Mouse (Mus musculus): ENCODE data around the gene Gse1. TPM values are rescaled to one million over a fixed set of nuclear protein-coding genes. Genes with fewer than 3 reads are reported as not detected.

The Gse1 gene
- polyA plus RNA-seq (2015; fragmentation: Nextera tagmentation; extraction: Ambion mirVana) = 6.7 and 7.9 TPM in 2 replicates

GRCm38 (mm10) chr8:120227891-120228591, at the start of gene Gse1:
Gse1 (plus strand) TSS chr8:120228456.
- Histone ChIP-seq H3K27me3 (ENCODE audit: insufficient read depth, low read length) (peaks cover 16% of the 10 kb centered on the region), H3K4me2 (replicated peaks; ENCODE audit: low read depth, low read length) (peak within 1 kb of the TSS; percentile 93), H3K27ac (ENCODE audit: low read length) (peak within 1 kb of the TSS; percentile 13; the same call in 1 of the 2 replicates), H3K4me3 (ENCODE audit: low read length) (peak within 1 kb of the TSS; percentile 61), H3K9ac (replicated peaks; ENCODE audit: low read length) (peak within 1 kb of the TSS; percentile 74), H3K9me3 (ENCODE audit: low read length) (no peaks in the 10 kb centered on the region), H3K36me3 (ENCODE audit: insufficient read depth, low read length) (no peaks in the 10 kb centered on the region), H3K4me1 (ENCODE audit: insufficient read depth, low read length) (peaks cover 57% of the 10 kb centered on the region)
- ATAC-seq (ENCODE audit: low FRiP score, low TSS enrichment) = peak; percentile 77
- WGBS = 2% methylated on average over 12 of the region's 52 CpGs

- Histone ChIP-seq H3K4me3 (ENCODE audit: low read length) (peak overlapping the region; percentile 29), H3K9me3 (ENCODE audit: low read length) (no peaks in the 10 kb centered on the region), H3K27me3 (ENCODE audit: insufficient read depth, low read length) (peaks cover 12% of the 10 kb centered on the region; the same call in 1 of the 2 replicates), H3K4me2 (replicated peaks; ENCODE audit: low read depth, low read length) (peak overlapping the region; percentile 55), H3K4me1 (ENCODE audit: insufficient read depth, low read length) (peaks cover 28% of the 10 kb centered on the region), H3K27ac (ENCODE audit: low read length) (no peak overlapping the region), H3K9ac (replicated peaks; ENCODE audit: low read length) (no peak overlapping the region), H3K36me3 (ENCODE audit: insufficient read depth, low read length) (no peaks in the 10 kb centered on the region)
- under 1% methylated on average over 10 of the region's 10 CpGs for WGBS
- peak; percentile 55 for ATAC-seq (ENCODE audit: low FRiP score, low TSS enrichment)
Observed at GRCm38 (mm10) chr8:120179027-120179431, 49.2 kb upstream of the Gse1 start.

GRCm38 (mm10) chr8:120180445-120180970, 47.7 kb upstream of the Gse1 start:
- Histone ChIP-seq H3K27ac (ENCODE audit: low read length) (no peak overlapping the region), H3K36me3 (ENCODE audit: insufficient read depth, low read length) (no peaks in the 10 kb centered on the region), H3K9ac (replicated peaks; ENCODE audit: low read length) (no peak overlapping the region), H3K4me3 (ENCODE audit: low read length) (no peak overlapping the region), H3K9me3 (ENCODE audit: low read length) (no peaks in the 10 kb centered on the region), H3K4me2 (replicated peaks; ENCODE audit: low read depth, low read length) (no peak overlapping the region), H3K4me1 (ENCODE audit: insufficient read depth, low read length) (peaks cover 43% of the 10 kb centered on the region), H3K27me3 (ENCODE audit: insufficient read depth, low read length) (peaks cover 5% of the 10 kb centered on the region; the same call in 1 of the 2 replicates)
- 55% methylated on average over 7 of the region's 7 CpGs for WGBS
- no peak for ATAC-seq (ENCODE audit: low FRiP score, low TSS enrichment)

- Histone ChIP-seq H3K4me2 (replicated peaks; ENCODE audit: low read depth, low read length) (no peak overlapping the region), H3K36me3 (ENCODE audit: insufficient read depth, low read length) (no peaks in the 10 kb centered on the region), H3K9me3 (ENCODE audit: low read length) (no peaks in the 10 kb centered on the region), H3K9ac (replicated peaks; ENCODE audit: low read length) (no peak overlapping the region), H3K4me3 (ENCODE audit: low read length) (no peak overlapping the region), H3K27ac (ENCODE audit: low read length) (no peak overlapping the region), H3K27me3 (ENCODE audit: insufficient read depth, low read length) (no peaks in the 10 kb centered on the region; the same call in 1 of the 2 replicates), H3K4me1 (ENCODE audit: insufficient read depth, low read length) (peaks cover 47% of the 10 kb centered on the region)
- no peak for ATAC-seq (ENCODE audit: low FRiP score, low TSS enrichment)
- 88% methylated on average over 5 of the region's 5 CpGs for WGBS
Observed at GRCm38 (mm10) chr8:120181274-120181673, 47.0 kb upstream of the Gse1 start.

- Histone ChIP-seq H3K4me1 (ENCODE audit: insufficient read depth, low read length) (peaks cover 47% of the 10 kb centered on the region), H3K9ac (replicated peaks; ENCODE audit: low read length) (no peak overlapping the region), H3K9me3 (ENCODE audit: low read length) (no peaks in the 10 kb centered on the region), H3K36me3 (ENCODE audit: insufficient read depth, low read length) (no peaks in the 10 kb centered on the region), H3K4me3 (ENCODE audit: low read length) (no peak overlapping the region), H3K27me3 (ENCODE audit: insufficient read depth, low read length) (no peaks in the 10 kb centered on the region; the same call in 1 of the 2 replicates), H3K27ac (ENCODE audit: low read length) (no peak overlapping the region), H3K4me2 (replicated peaks; ENCODE audit: low read depth, low read length) (no peak overlapping the region)
- no peak for ATAC-seq (ENCODE audit: low FRiP score, low TSS enrichment)
- 74% methylated on average over 4 of the region's 4 CpGs for WGBS
Observed at GRCm38 (mm10) chr8:120181861-120182414, 46.3 kb upstream of the Gse1 start.

GRCm38 (mm10) chr8:120184366-120184765, 43.9 kb upstream of the Gse1 start:
- 15% methylated on average over 8 of the region's 9 CpGs for WGBS
- H3K4me2 ChIP-seq (replicated peaks; ENCODE audit: low read depth, low read length) = no peak overlapping the region; the same call in 1 of the 2 replicates
- no peaks in the 10 kb centered on the region for H3K9me3 ChIP-seq (ENCODE audit: low read length)
- no peak overlapping the region for H3K9ac ChIP-seq (replicated peaks; ENCODE audit: low read length)
- H3K4me3 ChIP-seq (ENCODE audit: low read length) = no peak overlapping the region
- H3K27ac ChIP-seq (ENCODE audit: low read length) = peak overlapping the region; percentile 17; the same call in 1 of the 2 replicates
- H3K4me1 ChIP-seq (ENCODE audit: insufficient read depth, low read length) = peaks cover 42% of the 10 kb centered on the region
- ATAC-seq (ENCODE audit: low FRiP score, low TSS enrichment) = no peak
- H3K36me3 ChIP-seq (ENCODE audit: insufficient read depth, low read length) = no peaks in the 10 kb centered on the region
- no peaks in the 10 kb centered on the region for H3K27me3 ChIP-seq (ENCODE audit: insufficient read depth, low read length)

- no peak; the same call in 1 of the 2 replicates for ATAC-seq (ENCODE audit: low FRiP score, low TSS enrichment)
- H3K4me2 ChIP-seq (replicated peaks; ENCODE audit: low read depth, low read length) = no peak overlapping the region; the same call in 1 of the 2 replicates
- 0 out of 2 replicates have a peak overlapping the region, but pooled peaks have one; percentile 37 for H3K9ac ChIP-seq (replicated peaks; ENCODE audit: low read length)
Observed at GRCm38 (mm10) chr8:120184850-120185792, 43.1 kb upstream of the Gse1 start.

GRCm38 (mm10) chr8:120186454-120186853, 41.8 kb upstream of the Gse1 start:
- peaks cover 59% of the 10 kb centered on the region for H3K4me1 ChIP-seq (ENCODE audit: insufficient read depth, low read length)
- no peak for ATAC-seq (ENCODE audit: low FRiP score, low TSS enrichment)
- 63% methylated on average over 8 of the region's 8 CpGs for WGBS

More at GRCm38 (mm10) chr8:120184850-120185792, 43.1 kb upstream of the Gse1 start:
- Histone ChIP-seq H3K27ac (ENCODE audit: low read length) (peak overlapping the region; percentile 29; the same call in 1 of the 2 replicates), H3K4me1 (ENCODE audit: insufficient read depth, low read length) (peaks cover 48% of the 10 kb centered on the region), H3K9me3 (ENCODE audit: low read length) (no peaks in the 10 kb centered on the region), H3K27me3 (ENCODE audit: insufficient read depth, low read length) (no peaks in the 10 kb centered on the region), H3K4me3 (ENCODE audit: low read length) (no peak overlapping the region), H3K36me3 (ENCODE audit: insufficient read depth, low read length) (no peaks in the 10 kb centered on the region)
- WGBS = 16% methylated on average over 17 of the region's 17 CpGs

GRCm38 (mm10) chr8:120188510-120188909, 39.7 kb upstream of the Gse1 start:
- no peaks in the 10 kb centered on the region; the same call in 1 of the 2 replicates for H3K9me3 ChIP-seq (ENCODE audit: low read length)
- H3K36me3 ChIP-seq (ENCODE audit: insufficient read depth, low read length) = no peaks in the 10 kb centered on the region
- H3K4me3 ChIP-seq (ENCODE audit: low read length) = no peak overlapping the region
- H3K27me3 ChIP-seq (ENCODE audit: insufficient read depth, low read length) = no peaks in the 10 kb centered on the region
- no peak for ATAC-seq (ENCODE audit: low FRiP score, low TSS enrichment)
- no peak overlapping the region for H3K27ac ChIP-seq (ENCODE audit: low read length)
- 86% methylated on average over 6 of the region's 6 CpGs for WGBS
- H3K4me1 ChIP-seq (ENCODE audit: insufficient read depth, low read length) = peaks cover 62% of the 10 kb centered on the region
- H3K4me2 ChIP-seq (replicated peaks; ENCODE audit: low read depth, low read length) = no peak overlapping the region
- no peak overlapping the region for H3K9ac ChIP-seq (replicated peaks; ENCODE audit: low read length)

More at GRCm38 (mm10) chr8:120186454-120186853, 41.8 kb upstream of the Gse1 start:
- no peak overlapping the region for H3K9ac ChIP-seq (replicated peaks; ENCODE audit: low read length)
- no peaks in the 10 kb centered on the region for H3K9me3 ChIP-seq (ENCODE audit: low read length)
- H3K4me3 ChIP-seq (ENCODE audit: low read length) = no peak overlapping the region
- no peak overlapping the region for H3K4me2 ChIP-seq (replicated peaks; ENCODE audit: low read depth, low read length)
- no peaks in the 10 kb centered on the region for H3K27me3 ChIP-seq (ENCODE audit: insufficient read depth, low read length)
- no peak overlapping the region for H3K27ac ChIP-seq (ENCODE audit: low read length)
- H3K36me3 ChIP-seq (ENCODE audit: insufficient read depth, low read length) = no peaks in the 10 kb centered on the region
